Mouse (Mus musculus) monocyte, adult 2 months (primary cell): ENCODE data around the gene Pmfbp1.

Experiments
- DNase-seq, 2 experiments: peaks; one replicate each; pipeline ENCODE4 v3.0.0; 2022; ENCODE audit warnings: low spot score in 2 of 2, low read depth in 1 of 2

Gene Pmfbp1

GRCm38 (mm10) chr8:109590901-109591300 is 97.1 kb downstream of the Pmfbp1 start:
- no peak for DNase-seq

GRCm38 (mm10) chr8:109591367-109591766 is 97.5 kb downstream of the Pmfbp1 start:
- DNase-seq: no peak

DNA sequence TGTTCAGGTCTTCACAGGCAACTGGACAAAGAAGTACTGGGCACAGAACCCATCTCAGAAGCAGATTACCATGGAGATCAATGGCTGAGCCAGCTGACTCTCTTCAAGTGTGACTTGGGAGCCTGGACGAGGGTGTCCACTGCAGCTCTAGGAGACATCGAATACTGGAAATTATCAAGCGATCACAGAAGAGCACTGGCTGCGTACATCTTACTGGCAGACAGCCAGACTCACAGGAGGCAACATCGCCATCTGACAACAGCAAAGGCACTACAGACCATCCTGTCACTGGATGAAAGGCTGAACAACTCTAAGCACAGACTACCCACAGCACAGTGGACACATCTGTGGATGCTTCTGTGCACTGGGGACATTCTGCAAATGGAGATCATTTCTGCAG is 98.3 kb downstream of the Pmfbp1 start:
- no peak for DNase-seq
